Mouse (Mus musculus): Measurements from ENCODE around the gene Lrrc20.
A peak's percentile ranks its signal among the peaks of the same experiment; 100 is the strongest.
"Not testable (repeated sequence)": the region's sequence is repeated elsewhere in the genome, so short reads cannot be mapped to it uniquely, and the experiment has no call there.

Lrrc20 gene

GRCm38 (mm10) chr10:61475594-61476439 is at the start of gene Lrrc20:
Gene Lrrc20 (plus strand): TSS chr10:61475801.
- peak; percentile 95 for DNase-seq (ENCODE audit: low spot score)

DNA sequence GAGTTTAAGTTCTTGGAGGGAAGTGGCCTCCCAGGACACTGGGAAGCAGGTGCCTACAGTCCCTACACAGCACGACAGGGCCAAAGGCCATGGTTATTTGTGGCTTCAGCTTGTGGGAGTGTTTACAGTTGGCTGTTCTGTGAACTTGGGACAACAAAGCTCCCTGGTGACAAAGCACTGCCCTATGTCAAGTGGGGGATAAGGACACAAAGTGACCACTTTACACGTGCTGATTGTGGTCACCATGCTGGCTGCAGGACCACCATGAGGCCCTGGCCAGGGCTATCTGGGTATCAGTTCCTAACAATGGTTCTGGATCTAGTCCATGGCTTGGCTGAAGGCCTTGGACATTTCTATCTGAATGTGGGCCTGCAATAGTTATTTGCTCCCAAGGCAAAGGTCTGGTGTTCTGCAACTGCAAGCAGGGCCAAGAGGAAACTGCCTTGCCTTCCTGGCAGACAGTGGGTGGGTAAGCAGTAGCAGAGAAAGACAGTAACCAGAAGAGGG is 49.3 kb upstream of the Lrrc20 start:
- no peak for DNase-seq (ENCODE audit: low spot score)

DNA sequence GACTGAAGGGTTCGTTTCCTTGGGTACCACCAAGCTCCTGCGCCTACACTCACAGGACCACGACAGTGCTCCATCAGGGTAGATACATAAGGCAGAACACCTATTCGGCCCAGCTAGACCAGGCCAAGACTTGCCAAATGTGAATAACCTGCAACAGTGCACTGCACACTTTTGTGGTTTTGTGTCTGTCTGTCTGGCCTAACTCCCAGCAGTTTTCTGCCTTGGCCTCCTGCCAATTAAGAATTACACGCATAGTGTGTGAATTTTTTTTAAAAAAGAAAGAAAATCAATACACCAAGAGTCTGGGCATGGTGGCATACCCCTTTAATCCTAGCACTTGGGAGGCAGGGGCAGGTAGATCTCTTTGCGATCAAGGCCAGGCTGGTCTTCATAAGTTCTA is 47.6 kb upstream of the Lrrc20 start:
- DNase-seq (ENCODE audit: low spot score), result no peak

GRCm38 (mm10) chr10:61428416-61428815 is 47.2 kb upstream of the Lrrc20 start:
- DNase-seq (ENCODE audit: low spot score), result no peak

GRCm38 (mm10) chr10:61429043-61429442 is 46.6 kb upstream of the Lrrc20 start:
- DNase-seq (ENCODE audit: low spot score), result no peak

DNA sequence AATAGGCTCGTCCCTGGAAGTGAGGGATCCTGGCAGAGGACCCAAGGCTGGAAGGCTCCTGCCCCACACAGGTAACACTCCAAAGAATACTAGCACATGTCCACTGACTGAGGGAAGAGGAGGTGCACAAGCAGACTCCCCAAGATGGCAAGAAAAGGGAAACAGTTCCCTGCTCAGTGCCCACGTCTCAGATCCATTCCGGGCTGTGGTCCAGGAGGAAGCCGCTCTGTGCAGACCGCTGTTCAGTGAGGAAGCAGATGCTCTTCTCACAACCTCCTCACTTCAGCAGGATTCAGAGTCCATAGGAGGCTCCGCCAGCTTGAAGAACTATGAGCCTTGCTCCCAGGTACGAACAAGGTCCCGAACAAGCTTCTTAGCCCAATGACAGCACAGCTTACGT is 44.2 kb upstream of the Lrrc20 start:
- DNase-seq (ENCODE audit: low spot score), result no peak

GRCm38 (mm10) chr10:61440202-61440800 is 35.3 kb upstream of the Lrrc20 start:
- no peak for DNase-seq (ENCODE audit: low spot score)

- DNase-seq (ENCODE audit: low spot score), result no peak
Measured at GRCm38 (mm10) chr10:61443456-61443855, 32.1 kb upstream of the Lrrc20 start.

GRCm38 (mm10) chr10:61443876-61444275 is 31.7 kb upstream of the Lrrc20 start:
- no peak for DNase-seq (ENCODE audit: low spot score)

GRCm38 (mm10) chr10:61445016-61445415 is 30.6 kb upstream of the Lrrc20 start:
- no peak for DNase-seq (ENCODE audit: low spot score)

GRCm38 (mm10) chr10:61447581-61448353 is 27.8 kb upstream of the Lrrc20 start:
- no peak for DNase-seq (ENCODE audit: low spot score)

- no peak for DNase-seq (ENCODE audit: low spot score)
Measured at GRCm38 (mm10) chr10:61448834-61449233, 26.8 kb upstream of the Lrrc20 start.

- DNase-seq (ENCODE audit: low spot score), result peak; percentile 79
Measured at GRCm38 (mm10) chr10:61451463-61451930, 24.1 kb upstream of the Lrrc20 start.

DNA sequence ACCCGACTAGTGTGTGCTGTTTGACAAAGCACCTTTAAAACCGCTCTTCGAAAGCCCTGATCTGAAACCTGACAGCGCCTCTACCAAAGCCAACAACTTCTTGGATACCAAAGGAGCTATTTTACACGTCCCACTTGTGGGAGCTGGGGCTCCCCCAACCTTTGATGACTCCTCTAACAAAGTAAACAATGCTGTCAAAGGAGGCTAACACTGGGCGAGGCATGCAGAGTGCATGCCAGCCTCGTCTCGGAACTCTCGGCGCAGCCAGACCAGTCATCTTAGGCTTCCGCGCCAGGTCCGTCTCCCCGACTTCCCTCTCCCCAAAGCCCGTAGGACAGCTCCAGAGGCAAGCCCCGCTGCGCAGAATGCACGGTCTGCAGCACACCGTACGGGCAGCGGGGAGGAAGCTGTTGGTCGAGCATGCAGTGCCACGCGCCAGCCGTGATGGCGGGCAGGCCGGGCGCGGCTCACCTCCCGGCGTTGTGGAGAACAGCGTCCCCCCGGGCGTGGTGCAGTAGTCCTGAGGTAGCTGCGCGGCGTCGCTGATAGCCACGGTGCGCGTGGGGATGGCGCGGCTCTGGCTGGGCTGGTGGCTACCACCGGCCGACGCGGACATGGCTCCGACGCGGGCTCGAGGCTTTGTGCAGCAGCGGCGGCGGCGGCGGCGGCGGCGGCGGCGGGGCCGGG is 23.5 kb upstream of the Lrrc20 start:
- DNase-seq (ENCODE audit: low spot score), result peak; percentile 35

DNA sequence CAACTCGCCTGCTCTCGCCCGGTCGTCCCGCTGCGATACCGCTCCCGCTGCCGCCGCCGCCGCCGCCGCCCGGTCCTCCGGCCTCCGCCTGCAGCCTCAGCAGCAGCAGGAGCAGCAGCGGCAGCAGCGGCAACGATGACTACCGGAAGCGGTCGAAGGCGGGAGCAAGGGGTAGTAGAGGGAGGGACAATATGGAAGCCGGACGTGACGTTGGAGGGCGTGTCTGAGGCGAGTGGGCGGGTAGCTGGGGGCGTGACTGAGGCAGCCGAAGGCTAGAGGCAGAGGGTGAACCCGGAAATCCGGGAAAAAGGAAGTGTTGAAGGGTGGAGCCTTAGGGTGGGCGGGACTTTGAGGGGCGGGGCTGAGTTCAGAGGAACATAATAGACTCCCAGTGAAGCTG is 23.0 kb upstream of the Lrrc20 start, which contains the start of gene Eif4ebp2:
Gene Eif4ebp2 (minus strand): TSS at position 17 of the 400 bp plus-strand sequence.
- peak; percentile 99 for DNase-seq (ENCODE audit: low spot score)

DNA sequence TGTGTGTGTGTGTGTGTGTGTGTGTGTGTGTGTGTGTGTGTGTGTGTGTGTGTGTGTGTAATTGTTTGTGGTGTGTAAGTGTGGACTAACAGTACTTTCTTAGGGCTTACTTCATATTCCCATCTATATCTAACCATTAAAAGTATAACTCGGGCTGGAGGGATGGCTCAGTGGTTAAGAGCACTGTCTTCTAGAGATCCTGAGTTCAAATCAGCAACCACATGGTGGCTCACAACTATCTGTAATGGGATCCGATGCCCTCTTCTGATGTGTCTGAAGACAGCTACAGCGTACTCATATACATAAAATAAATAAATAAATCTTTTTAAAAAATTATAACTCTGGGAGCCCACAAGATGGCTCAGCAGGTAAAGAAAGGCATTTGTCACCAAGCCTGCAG is 22.4 kb upstream of the Lrrc20 start:
- not testable (repeated sequence) for DNase-seq (ENCODE audit: low spot score)

- no peak for DNase-seq (ENCODE audit: low spot score)
Measured at GRCm38 (mm10) chr10:61457182-61457581, 18.4 kb upstream of the Lrrc20 start.

DNA sequence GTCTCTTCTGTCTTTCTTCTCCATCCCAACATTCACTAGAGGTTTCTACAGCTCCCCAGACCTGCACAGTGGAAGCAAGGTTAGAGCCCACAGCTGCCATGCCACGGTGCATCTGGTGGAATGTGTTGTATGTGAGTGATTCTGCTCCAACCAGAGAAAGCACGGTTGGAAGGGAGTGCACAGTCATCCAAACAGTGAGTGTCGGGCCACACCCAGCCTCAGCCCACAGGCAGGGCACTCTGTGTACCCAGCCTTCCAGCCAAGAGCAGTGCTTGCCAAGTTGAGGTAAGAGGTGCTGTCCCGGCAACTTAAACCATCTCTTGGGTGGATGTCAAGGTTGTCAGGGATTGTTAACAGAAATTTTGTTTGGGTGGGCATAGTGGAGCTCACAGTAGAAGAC is 10.6 kb upstream of the Lrrc20 start:
- no peak for DNase-seq (ENCODE audit: low spot score)

DNA sequence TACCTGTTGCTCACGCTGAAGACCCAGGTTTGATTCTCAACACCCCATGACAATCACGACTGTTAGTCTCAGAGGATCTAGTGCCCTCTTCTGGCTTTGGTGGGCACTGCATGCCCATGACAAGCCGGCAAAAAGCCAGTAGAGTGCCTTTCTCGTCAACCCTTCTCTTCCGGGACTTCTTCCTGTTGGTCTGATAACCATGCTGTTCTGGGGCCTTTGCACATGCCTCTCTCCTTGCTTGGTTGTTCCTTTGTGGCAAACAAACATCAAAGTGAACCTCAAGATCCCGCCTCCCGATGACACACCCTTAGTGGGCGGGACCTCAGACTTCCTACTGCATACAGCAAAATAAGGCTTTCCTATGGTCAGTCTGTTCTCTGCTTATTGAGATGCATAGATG is 9.4 kb upstream of the Lrrc20 start:
- peak; percentile 51 for DNase-seq (ENCODE audit: low spot score)

DNA sequence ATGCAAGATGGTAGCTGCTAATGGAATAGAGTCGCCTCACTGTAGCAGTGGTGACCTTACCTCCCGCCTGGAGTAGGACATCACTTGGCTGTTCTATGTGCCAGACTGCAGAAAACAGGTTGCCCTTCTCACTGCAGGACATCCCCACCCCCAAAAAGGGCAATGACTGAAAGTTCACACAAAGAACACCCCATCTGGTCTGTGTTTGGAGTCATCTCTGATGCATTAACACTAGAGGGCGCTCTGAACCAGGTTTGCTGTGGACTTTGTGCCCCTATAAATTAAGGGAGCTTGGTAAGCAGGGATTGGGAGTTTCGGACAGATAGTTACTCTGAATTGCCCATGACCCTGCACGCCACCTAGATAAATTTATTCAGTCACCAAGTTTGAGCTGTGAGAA is 8.7 kb upstream of the Lrrc20 start:
- no peak for DNase-seq (ENCODE audit: low spot score)

DNA sequence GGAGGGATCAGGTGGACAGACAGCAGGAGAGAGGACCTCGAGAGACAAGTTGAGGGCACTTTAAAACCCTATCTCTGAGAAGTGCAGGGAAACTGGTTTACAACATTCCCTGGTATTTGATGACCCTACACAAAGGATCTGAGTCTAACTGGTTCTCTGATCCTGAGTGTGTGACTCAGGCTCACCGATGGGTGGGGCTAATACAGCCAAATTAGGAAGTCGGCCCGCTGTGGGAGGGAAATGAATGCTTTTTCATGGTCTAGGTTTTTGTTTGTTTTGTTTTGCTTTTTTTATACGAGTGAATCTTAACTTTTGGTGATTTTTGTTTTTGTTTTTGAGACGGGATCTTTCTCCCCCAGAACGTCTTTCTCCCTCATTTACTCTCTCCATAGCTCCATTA is 6.7 kb upstream of the Lrrc20 start:
- no peak for DNase-seq (ENCODE audit: low spot score)

GRCm38 (mm10) chr10:61473640-61474039 is 2.0 kb upstream of the Lrrc20 start:
- no peak for DNase-seq (ENCODE audit: low spot score)
